Mouse (Mus musculus) heart, embryonic 16.5 days (tissue): ENCODE results near the gene Bloc1s6. TPM values are rescaled to one million over a fixed set of nuclear protein-coding genes. Genes with fewer than 3 reads are reported as not detected.

ENCODE experiments used
- ATAC-seq: fragments of 200-750 bp; cut with Nextera tagmentation; replicated peaks from 2 replicates; pipeline ENCODE4 v1.8.0; 2017; ENCODE audit warnings: moderate number of reproducible peaks; ENCODE audit not compliant: insufficient read depth, low FRiP score; ENCODE audit errors: extremely low read depth
- H3K27ac ChIP-seq: fragments of 300-500 bp; sonication (generic); 2 replicates; pipeline ENCODE4 v1.5.1; 2014; ENCODE audit warnings: mild to moderate bottlenecking, low read length, control low read depth, moderate library complexity
- H3K27me3 ChIP-seq: fragments of 300-500 bp; sonication (generic); 2 replicates; pipeline ENCODE4 v1.6.1; 2014; ENCODE audit warnings: low read length, mixed read lengths; ENCODE audit not compliant: control insufficient read depth, insufficient read depth
- H3K36me3 ChIP-seq: fragments of 300-500 bp; sonication (generic); 2 replicates; pipeline ENCODE4 v1.6.1; 2014; ENCODE audit not compliant: control insufficient read depth, insufficient read depth
- H3K4me1 ChIP-seq: fragments of 300-500 bp; sonication (generic); 2 replicates; pipeline ENCODE4 v1.6.1; 2014; ENCODE audit warnings: low read length, mixed read lengths; ENCODE audit not compliant: control insufficient read depth, insufficient read depth
- H3K4me2 ChIP-seq: fragments of 300-500 bp; sonication (generic); 2 replicates; pipeline ENCODE4 v1.6.1; 2014; ENCODE audit warnings: low read depth, mild to moderate bottlenecking, control low read depth, low read length
- H3K4me3 ChIP-seq: fragments of 300-500 bp; sonication (generic); 2 replicates; pipeline ENCODE4 v1.5.1; 2014; ENCODE audit warnings: mild to moderate bottlenecking, control low read depth, low read length
- H3K9ac ChIP-seq: fragments of 300-500 bp; sonication (generic); 2 replicates; pipeline ENCODE4 v1.6.1; 2014; ENCODE audit warnings: low read length, control low read depth
- H3K9me3 ChIP-seq: fragments of 300-500 bp; sonication (generic); replicated peaks from 2 replicates; pipeline ENCODE4 v1.6.1; 2016; ENCODE audit warnings: low read length; ENCODE audit not compliant: control insufficient read depth
- WGBS: fragments of 180-500 bp; shearing (Covaris S2); extraction: QIAGEN DNeasy Blood & Tissue Kit; methylation state at CpG from one replicate; pipeline ENCODE4 v1.1.7; 2014; 5-methylcytosine and 5-hydroxymethylcytosine counted together
- polyA plus RNA-seq: library from polyadenylated mRNA; unstranded; fragments of >200 nt; fragmentation: Nextera tagmentation; extraction: Ambion mirVana; gene quantifications from 2 replicates; pipeline ENCODE4 v1.2.1, GENCODE M21; 2015

Gene Bloc1s6
- polyA plus RNA-seq, 1 experiment from 2014 or later: 36.0 TPM

DNA sequence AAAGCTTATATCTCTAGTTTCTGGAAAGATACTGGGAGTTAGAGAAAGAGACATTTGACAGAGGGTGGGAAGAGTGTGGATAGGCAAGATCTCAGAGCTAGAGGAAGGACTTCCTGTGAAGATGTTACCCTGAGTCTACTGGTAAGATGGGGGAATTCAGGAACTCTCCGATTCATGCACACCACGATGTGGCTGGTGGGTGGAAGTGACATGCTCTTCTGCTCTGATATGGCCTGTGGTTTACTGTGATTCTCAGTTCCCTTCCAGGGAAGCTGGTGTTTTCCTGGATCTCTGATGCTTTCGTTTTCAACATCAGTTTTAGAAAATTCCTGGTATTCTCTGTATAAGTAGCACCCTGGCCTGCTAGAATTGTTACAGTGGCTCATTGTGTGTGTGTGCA, 26.4 kb upstream of the Bloc1s6 start:
- H3K4me1 ChIP-seq: no peaks in the 10 kb centered on the region
- 49% methylated on average over 3 of the region's 3 CpGs for WGBS
- no peaks in the 10 kb centered on the region for H3K27me3 ChIP-seq
- no peak for ATAC-seq
- H3K36me3 ChIP-seq: no peaks in the 10 kb centered on the region
- H3K9me3 ChIP-seq: no peaks in the 10 kb centered on the region
- H3K9ac ChIP-seq: no peak overlapping the region
- H3K4me3 ChIP-seq: no peak overlapping the region
- no peak overlapping the region for H3K4me2 ChIP-seq
- no peak overlapping the region for H3K27ac ChIP-seq

GRCm38 (mm10) chr2:122712848-122713247, 25.5 kb upstream of the Bloc1s6 start:
- ATAC-seq: no peak
- H3K9me3 ChIP-seq: no peaks in the 10 kb centered on the region
- H3K36me3 ChIP-seq: no peaks in the 10 kb centered on the region
- H3K27ac ChIP-seq: no peak overlapping the region
- H3K4me2 ChIP-seq: no peak overlapping the region
- no peaks in the 10 kb centered on the region for H3K4me1 ChIP-seq
- no peak overlapping the region for H3K9ac ChIP-seq
- WGBS: 74% methylated on average over 2 of the region's 2 CpGs
- H3K27me3 ChIP-seq: no peaks in the 10 kb centered on the region
- H3K4me3 ChIP-seq: no peak overlapping the region

- H3K27me3 ChIP-seq: no peaks in the 10 kb centered on the region
- no peaks in the 10 kb centered on the region for H3K36me3 ChIP-seq
- H3K9ac ChIP-seq: no peak overlapping the region
- H3K4me2 ChIP-seq: no peak overlapping the region
- no peak overlapping the region for H3K27ac ChIP-seq
- H3K4me1 ChIP-seq: no peaks in the 10 kb centered on the region
- H3K4me3 ChIP-seq: no peak overlapping the region
- no peaks in the 10 kb centered on the region for H3K9me3 ChIP-seq
- WGBS: 57% methylated on average over 5 of the region's 5 CpGs
- ATAC-seq: no peak
These were observed 23.1 kb upstream of the Bloc1s6 start for GRCm38 (mm10) chr2:122715148-122715692.

GRCm38 (mm10) chr2:122716301-122716842, 21.9 kb upstream of the Bloc1s6 start:
- Histone ChIP-seq H3K9me3 (no peaks in the 10 kb centered on the region), H3K27ac (no peak overlapping the region), H3K27me3 (no peaks in the 10 kb centered on the region), H3K4me2 (no peak overlapping the region), H3K9ac (no peak overlapping the region), H3K36me3 (no peaks in the 10 kb centered on the region), H3K4me1 (no peaks in the 10 kb centered on the region), H3K4me3 (no peak overlapping the region)
- ATAC-seq: no peak
- 57% methylated on average over 3 of the region's 3 CpGs for WGBS

DNA sequence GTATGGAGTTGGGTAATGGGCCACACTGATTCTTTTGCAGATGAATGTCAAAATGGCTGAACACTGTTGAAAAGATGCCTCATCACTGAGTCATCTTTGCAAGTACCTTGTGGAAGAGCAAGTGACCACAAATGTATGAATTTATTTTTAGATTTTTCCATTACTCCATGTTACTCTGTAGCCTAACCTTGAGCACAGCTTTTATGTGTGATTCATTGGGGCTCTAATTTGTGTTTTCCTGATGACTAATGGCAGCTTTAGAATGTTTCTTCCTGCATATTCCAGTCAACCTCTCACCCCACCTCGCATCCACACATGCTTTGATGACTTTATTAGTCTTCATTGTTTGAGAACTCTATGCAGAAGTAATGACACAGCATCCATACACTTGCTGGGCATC, 19.1 kb upstream of the Bloc1s6 start:
- Histone ChIP-seq H3K9me3 (no peaks in the 10 kb centered on the region), H3K4me1 (no peaks in the 10 kb centered on the region), H3K4me2 (no peak overlapping the region), H3K27me3 (no peaks in the 10 kb centered on the region), H3K9ac (no peak overlapping the region), H3K27ac (no peak overlapping the region), H3K4me3 (no peak overlapping the region), H3K36me3 (no peaks in the 10 kb centered on the region)
- 51% methylated on average over 1 of the region's 1 CpGs for WGBS
- no peak for ATAC-seq

DNA sequence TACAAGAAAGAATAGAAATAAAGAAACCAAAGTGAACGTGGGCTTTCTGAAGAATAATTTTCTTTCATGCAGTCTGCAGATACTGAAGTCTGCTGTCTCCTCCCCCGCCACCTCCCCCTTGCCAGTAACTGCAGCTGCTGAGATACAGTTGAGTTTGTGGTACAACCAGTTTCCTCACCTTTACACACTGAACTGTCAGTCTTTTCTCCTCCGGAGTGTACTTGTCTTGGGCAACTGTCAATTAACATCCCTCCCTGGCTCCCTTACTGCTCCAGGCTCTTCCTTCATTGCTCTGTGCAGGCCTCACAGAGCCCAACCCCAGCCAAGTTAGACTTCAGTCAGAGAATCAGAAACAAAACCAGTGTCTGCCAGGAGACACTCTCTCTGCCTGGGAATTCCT, 17.7 kb upstream of the Bloc1s6 start:
- 52% methylated on average over 3 of the region's 3 CpGs for WGBS
- Histone ChIP-seq H3K27ac (0 out of 2 replicates have a peak overlapping the region, but pooled peaks have one; percentile 7), H3K4me2 (no peak overlapping the region), H3K36me3 (no peaks in the 10 kb centered on the region), H3K27me3 (no peaks in the 10 kb centered on the region), H3K9ac (no peak overlapping the region), H3K9me3 (no peaks in the 10 kb centered on the region), H3K4me1 (no peaks in the 10 kb centered on the region), H3K4me3 (no peak overlapping the region)
- 0 out of 2 replicates have a peak, but pooled peaks have one; percentile 14 for ATAC-seq

DNA sequence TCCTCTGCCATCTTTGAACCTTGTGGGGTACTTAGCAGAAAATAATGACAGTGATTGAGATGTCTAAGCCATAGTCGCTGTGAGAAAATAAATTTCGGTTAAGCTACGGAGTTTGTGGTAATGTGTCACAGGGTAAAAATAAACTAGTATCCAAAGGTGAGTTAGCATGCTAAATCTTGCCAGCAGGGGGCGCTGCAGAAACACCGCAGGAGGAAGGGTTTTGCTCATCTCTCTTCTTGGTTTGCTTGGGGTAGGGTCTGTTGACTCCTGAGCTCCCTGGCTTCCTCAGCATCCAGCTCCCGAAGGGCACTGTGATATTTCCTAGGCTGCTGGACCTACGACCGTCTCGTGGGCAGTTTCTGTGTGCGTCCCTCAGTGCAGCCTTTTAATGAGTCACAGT, 12.7 kb upstream of the Bloc1s6 start:
- Histone ChIP-seq H3K9me3 (no peaks in the 10 kb centered on the region), H3K4me1 (no peaks in the 10 kb centered on the region), H3K36me3 (no peaks in the 10 kb centered on the region), H3K9ac (no peak overlapping the region), H3K4me2 (no peak overlapping the region), H3K4me3 (no peak overlapping the region), H3K27ac (no peak overlapping the region), H3K27me3 (no peaks in the 10 kb centered on the region)
- no peak for ATAC-seq
- WGBS: 58% methylated on average over 10 of the region's 10 CpGs

GRCm38 (mm10) chr2:122731456-122731855, 6.8 kb upstream of the Bloc1s6 start:
- H3K27ac ChIP-seq: no peak overlapping the region
- peaks cover 10% of the 10 kb centered on the region for H3K27me3 ChIP-seq
- 65% methylated on average over 2 of the region's 2 CpGs for WGBS
- no peaks in the 10 kb centered on the region for H3K4me1 ChIP-seq
- no peak overlapping the region for H3K9ac ChIP-seq
- H3K36me3 ChIP-seq: no peaks in the 10 kb centered on the region
- ATAC-seq: no peak
- H3K4me3 ChIP-seq: no peak overlapping the region
- H3K4me2 ChIP-seq: no peak overlapping the region
- H3K9me3 ChIP-seq: no peaks in the 10 kb centered on the region

GRCm38 (mm10) chr2:122739023-122739422, 720 bp downstream of the Bloc1s6 start:
- Histone ChIP-seq H3K9ac (peak overlapping the region; percentile 85), H3K9me3 (no peaks in the 10 kb centered on the region), H3K27me3 (peaks cover 9% of the 10 kb centered on the region), H3K36me3 (0 out of 2 replicates have a peak, but pooled peaks cover 5% of the 10 kb centered on the region), H3K27ac (peak overlapping the region; percentile 74), H3K4me3 (peak overlapping the region; percentile 66), H3K4me2 (peak overlapping the region; percentile 82), H3K4me1 (peaks cover 9% of the 10 kb centered on the region)
- 20% methylated on average over 7 of the region's 7 CpGs for WGBS
- no peak for ATAC-seq
